Mouse (Mus musculus): ENCODE results near the gene Kri1.
"Not testable (repeated sequence)": the region's sequence is repeated elsewhere in the genome, so short reads cannot be mapped to it uniquely, and the experiment has no call there.

Kri1 gene

DNA sequence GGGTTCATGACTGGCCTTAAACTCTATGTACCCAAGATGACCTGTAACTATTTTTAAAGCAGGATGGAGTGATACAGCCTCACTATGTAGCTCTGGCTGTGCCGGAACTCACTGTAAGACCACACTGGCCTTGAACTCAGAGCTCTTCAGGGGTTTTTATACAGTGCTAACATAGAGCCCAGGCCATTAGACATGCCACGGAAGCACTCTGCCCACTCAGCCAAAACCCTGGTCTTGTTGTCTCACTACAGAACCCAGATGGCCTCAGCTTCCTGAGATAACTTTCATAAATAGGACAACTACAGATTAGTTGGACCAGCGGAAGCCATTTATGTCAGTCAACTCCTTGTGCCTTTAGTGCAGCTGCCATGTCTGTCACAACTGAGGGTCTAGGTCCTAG is 13.4 kb downstream of the Kri1 start:
- no peak for DNase-seq (ENCODE audit: low read depth)

DNA sequence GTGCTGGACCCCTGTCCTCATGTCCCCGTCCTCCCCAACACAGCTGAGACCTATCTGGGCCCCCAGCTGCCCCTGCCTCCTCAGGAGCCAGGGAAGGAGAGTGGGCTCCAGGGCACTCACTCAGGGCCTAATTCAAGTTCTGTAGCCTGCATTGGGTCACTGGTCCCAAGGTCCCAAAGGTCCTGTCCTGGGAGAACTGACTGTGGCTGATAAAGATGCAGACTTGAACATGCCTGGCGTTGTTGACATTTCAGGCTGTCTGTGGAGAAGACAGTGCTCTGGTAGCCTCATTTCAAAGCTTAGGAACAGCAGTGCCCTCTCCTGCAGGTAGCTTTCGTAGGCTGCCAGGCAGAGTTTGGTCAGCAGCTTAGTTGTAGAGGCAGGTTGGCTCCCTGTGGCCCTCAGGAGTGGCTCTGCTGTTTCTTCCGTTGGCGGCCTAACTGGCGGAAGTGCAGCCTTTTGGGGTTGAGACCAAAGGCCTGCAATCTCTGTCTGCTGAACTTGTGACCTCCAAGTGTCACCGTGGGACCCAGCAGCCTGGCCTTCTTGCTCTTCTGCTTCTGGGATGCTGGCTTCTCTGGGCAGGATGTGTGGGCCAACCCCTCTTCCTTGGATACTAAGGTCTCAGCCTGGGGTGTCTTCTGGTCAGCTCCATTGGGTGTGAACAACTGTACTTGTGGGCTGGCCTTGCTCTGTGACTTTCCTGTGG is 14.1 kb downstream of the Kri1 start:
- DNase-seq (ENCODE audit: low read depth) = no peak

DNA sequence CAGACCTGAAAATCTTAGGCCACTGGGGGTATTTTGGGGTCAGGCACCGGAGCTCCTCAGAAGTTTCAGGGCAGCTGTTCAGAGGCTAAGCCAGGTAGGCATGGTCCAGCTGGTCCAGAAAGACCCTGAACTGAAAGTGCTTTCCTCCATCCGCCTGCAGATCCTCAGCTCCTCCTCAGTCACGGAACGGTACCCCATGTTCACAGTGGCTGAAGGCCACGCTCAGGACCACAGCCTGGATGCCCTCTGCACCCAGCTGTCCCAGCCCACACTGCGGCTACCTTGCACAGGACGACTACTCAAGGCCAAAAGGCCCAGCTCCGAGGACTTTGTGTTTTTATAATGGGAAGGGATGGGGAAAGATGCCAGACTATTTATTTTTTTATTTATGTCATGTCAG is 14.7 kb downstream of the Kri1 start:
- no peak for DNase-seq (ENCODE audit: low read depth)

DNA sequence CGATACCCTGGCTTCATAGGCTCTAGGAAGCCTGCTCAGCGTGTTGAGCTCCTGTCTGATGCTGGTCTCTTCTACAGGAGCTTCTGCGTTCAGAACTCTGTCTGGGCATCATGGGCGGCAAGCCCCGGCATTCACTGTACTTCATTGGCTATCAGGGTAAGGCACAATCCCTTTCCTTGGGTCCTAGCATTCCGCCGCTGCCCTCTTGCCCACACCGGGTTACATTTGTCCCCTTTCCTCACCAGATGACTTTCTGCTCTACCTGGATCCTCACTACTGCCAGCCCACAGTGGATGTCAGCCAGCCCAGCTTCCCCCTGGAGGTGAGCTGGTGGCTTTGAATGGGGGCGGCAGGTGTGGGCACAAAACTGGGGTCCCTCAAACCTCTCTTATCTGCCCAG is 15.4 kb downstream of the Kri1 start:
- DNase-seq (ENCODE audit: low read depth) = no peak

DNA sequence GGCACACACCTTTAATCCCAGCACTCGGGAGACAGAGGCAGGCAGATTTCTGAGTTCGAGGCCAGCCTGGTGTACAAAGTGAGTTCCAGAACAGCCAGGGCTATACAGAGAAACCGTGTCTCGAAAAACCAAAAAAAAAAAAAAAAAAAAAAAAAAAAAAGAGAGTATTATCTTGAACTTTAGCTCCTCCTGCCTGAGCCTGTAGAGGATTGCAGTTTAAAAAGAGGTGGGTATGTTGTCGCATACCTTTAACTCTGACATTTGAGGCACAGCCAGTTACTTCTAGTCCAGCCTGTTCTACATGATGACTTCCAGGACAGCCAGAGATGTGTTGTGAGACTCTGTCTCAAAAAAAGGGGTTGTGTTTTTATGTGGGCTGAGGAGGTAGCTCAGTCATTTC is 18.2 kb downstream of the Kri1 start:
- not testable (repeated sequence) for DNase-seq (ENCODE audit: low read depth)

DNA sequence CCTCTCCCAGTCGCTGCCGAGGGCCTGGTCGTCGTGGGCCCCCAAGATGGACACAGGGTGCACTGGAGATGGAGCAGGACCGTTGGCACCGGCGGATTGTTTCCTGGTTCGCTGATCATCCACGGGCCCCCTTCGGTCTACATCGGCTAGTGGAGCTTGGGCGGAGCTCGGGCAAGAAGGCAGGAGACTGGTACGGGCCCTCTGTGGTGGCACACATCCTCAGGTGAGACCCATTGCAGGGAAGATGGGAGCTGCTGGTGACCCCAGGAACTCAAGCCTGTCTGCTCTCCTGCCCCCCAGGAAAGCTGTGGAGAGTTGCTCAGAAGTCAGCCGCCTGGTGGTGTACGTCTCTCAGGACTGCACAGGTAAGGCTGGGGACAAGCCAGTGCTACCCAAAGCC is 19.5 kb downstream of the Kri1 start:
- DNase-seq (ENCODE audit: low read depth) = no peak

DNA sequence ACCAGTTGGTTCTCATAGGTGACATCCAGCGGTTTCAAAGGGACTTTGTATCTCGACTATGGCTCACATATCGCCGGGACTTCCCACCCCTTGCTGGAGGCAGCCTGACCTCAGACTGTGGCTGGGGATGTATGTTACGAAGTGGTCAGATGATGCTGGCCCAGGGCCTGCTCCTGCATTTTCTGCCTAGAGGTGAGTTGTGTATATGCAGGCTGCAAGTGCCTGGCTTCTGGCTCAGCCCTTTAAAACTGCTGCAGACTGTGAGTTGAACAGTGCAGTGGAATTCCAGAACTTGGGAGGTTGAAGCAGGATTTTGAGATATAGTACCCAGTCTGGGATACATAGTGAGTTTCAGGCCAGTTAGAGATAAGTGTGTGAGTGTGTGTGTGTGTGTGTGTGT is 20.9 kb downstream of the Kri1 start:
- peak; percentile 41 for DNase-seq (ENCODE audit: low read depth)

DNA sequence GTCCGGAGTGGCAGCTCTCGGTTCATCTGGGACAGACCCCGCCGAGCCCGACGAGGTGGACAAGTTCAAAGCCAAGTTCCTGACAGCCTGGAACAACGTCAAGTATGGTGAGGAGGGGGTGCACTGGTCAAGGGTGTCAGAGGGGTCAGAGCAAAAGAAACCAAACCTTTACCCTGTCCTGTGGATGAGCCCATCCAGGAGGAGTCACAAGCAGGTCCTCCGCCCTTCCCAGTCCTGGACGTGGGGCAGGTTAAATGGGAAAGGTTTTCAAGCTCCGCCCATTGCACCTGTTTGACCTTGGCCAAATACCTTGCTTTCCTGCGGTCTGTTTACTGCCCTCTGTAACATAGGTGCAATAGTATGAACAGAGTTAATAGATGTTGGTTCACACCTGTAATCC is 22.2 kb downstream of the Kri1 start:
- DNase-seq (ENCODE audit: low read depth) = no peak

DNA sequence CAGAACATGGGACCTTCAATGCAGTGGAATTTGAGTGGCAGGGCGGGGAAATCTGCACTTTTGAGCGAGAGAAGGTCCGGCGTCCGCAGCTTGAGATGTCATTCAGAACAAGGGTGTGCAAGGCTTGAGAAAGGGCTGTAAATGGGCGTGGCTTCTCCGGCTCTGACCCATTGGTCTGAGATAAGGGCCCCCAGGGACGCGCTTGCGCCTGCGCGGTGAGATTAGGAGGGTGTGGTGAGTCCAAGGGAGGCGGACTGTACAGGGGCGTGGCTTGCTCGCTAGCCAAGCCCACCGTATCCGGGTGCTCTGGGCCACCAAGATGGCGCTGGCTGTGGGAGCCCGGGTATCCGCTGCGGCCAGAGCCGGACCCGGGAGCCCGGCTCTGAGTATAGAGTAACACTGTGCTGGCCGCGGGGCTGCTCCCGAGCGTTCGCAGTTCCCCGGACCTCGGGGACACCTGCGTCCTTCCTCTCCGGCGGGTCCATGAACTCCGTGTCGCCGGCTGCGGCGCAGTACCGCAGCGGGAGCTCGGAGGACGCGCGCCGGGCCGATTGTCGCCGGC is 22.7 kb downstream of the Kri1 start, which contains the start of gene Atg4d:
TSS of gene Atg4d (plus strand) at position 294 of the 562 bp plus-strand sequence.
- peak; percentile 99 for DNase-seq (ENCODE audit: low read depth)

DNA sequence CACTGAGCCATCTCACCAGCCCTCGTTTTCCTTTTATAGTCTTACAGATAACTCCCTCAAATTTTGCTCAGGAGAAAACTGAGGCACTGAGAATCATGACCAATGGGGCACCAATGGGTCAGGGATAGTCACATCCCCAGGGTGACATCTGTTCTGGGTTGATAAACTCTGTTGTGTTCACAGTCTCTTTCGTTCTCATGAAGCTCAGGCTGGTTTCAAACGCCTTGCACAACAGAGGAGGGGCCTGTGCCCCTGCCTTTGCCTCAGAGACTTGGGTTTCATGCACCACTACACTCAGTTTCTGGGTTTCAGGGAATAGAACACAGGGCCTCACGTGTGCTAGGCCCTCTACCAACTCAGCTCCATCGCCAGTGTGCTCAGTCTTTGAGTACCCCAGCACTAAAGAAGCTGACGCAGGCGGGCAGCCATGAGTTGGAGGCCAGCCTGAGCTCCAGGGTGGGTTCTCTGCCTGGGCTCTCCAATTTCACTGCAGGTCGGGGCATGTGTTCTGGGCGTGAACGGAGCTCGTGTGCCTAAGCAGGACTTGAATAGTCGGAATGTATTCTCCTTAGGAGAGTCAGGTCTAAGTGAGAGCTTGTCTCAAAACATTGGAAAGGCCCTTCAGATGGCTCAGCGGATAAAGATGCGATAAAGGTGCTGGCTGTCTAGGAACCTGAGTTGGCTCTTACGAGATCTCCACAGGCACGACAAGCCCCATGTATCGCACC is 23.3 kb downstream of the Kri1 start:
- DNase-seq (ENCODE audit: low read depth) = peak; percentile 47

DNA sequence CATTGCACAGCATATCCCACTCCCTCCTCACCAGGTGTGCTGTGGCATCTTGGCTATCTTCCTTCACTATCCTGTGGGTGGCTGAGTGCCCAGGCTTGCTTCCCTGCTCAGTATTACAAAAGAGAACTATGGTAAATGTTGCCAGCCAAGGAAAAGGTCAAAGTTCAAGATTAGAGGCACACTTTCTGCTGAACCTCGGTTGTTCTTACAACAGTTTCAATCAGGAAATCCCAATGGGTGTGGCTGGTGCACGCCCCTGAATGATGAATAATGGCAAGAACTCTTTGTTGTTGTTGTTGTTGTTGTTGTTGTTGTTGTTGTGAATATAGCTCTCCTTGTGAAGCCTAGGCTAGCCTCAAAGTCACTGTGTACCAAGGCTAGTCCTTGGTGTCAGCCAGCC is 25.9 kb downstream of the Kri1 start:
- DNase-seq (ENCODE audit: low read depth) = peak; percentile 18

DNA sequence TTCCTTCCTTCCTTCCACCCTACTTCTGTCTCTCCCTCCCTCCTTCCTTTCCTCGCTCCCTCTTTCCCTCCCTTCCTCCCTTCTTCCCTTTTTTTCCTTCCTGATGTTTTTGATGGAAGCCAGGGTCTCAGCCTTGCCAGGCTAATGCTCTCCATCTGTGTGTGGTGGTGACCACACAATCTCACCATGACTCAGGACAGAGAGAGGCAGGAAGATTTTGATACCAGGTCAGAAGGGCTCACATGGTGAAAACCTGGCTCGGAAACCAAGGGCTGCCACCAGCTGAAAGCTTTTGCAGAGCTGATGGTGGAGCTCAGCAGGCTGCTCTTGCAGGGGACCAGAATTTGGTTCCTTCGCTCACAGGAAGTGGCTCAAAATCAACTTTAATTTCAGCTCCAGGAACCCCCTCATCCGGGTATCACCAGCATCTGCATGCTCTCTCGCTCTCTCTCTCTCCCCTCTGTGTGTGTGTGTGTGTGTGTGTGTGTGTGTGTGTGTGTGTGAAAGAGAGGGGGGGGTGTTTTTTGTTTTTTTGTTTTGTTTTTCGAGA is 27.2 kb downstream of the Kri1 start:
- DNase-seq (ENCODE audit: low read depth) = peak; percentile 63

DNA sequence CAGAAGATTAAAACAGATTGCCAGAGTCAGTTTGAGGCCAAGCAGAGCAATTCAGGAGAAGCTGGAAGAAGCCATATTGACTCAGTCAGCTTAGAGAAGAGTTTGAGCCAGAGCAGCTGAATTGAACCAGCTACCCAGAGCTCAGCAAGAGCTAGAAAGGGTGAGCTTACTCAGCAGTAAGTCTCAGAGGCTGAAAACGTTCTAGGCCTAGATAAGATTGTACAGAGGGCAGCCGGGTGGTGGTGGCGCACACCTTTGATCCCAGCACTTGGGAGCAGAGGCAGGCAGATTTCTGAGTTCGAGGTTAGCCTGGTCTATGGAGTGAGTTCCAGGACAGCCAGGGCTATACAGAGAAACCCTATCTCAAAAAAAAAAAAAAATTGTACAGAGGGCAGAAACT is 31.4 kb downstream of the Kri1 start:
- not testable (repeated sequence) for DNase-seq (ENCODE audit: low read depth)

DNA sequence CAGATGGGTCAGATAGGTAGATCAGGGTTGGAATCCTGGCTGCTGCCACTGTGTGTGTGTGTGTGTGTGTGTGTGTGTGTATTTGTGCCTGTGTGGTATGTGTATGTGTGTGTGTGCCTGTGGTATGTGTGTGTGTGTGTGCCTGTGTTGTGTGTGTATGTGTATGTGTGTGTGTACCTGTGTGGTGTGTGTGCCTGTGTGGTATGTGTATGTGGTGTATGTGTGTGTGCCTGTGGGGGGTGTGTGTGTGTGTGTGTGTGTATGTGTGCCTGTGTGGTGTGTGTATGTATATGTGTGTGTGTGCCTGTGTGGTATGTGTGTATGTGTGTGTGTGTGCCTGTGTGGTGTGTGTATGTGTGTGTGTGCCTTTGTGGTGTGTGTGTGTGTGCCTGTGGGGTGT is 33.1 kb downstream of the Kri1 start:
- DNase-seq (ENCODE audit: low read depth) = no peak

DNA sequence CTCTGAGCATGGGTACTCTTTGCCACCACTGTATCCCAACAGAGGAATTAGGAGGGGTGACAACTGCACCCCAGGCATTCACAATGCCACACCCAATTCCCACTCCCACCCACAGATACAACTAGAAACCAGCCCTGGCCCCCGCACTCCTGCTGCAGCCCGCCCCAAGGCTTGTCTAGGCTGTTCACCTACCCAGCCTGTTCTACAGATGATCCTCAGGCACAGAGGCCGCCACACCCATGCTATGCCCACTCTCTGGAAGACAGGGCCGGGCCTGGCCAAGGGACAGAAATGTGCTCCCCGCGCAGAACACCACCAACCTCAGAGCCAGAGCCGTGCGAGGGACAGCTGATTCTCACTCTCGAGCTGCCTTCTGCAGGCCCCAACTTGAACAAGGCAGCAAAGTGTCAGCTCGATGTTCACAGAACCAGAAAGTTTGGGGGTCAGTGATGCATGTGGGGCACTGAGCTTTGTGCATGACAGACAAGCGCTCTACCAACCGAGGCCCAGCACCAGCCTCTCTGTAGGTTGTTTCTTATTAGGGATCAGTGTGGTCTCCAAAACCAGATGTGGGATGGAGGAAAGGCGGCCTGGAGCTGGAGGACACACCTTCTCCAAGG is 36.5 kb downstream of the Kri1 start:
- no peak for DNase-seq (ENCODE audit: low read depth)

DNA sequence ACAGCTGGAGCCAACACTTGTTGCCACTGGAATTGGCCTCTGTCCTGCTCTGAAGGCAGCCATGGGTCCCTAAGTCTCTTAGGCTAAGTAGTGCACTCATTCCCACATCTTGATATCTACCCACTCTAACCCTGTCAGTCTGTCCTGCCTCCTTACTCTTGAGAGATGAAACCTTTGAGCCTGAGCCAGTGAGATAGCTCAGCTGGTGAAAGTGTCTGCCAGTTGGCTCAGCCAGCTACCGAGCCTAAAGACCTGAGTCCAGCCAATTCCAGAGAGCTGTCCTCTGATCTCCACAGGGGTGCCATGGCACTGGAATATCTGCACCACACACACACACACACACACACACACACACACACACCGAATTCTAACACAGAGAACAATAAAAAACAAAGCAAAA is 37.3 kb downstream of the Kri1 start:
- no peak for DNase-seq (ENCODE audit: low read depth)

DNA sequence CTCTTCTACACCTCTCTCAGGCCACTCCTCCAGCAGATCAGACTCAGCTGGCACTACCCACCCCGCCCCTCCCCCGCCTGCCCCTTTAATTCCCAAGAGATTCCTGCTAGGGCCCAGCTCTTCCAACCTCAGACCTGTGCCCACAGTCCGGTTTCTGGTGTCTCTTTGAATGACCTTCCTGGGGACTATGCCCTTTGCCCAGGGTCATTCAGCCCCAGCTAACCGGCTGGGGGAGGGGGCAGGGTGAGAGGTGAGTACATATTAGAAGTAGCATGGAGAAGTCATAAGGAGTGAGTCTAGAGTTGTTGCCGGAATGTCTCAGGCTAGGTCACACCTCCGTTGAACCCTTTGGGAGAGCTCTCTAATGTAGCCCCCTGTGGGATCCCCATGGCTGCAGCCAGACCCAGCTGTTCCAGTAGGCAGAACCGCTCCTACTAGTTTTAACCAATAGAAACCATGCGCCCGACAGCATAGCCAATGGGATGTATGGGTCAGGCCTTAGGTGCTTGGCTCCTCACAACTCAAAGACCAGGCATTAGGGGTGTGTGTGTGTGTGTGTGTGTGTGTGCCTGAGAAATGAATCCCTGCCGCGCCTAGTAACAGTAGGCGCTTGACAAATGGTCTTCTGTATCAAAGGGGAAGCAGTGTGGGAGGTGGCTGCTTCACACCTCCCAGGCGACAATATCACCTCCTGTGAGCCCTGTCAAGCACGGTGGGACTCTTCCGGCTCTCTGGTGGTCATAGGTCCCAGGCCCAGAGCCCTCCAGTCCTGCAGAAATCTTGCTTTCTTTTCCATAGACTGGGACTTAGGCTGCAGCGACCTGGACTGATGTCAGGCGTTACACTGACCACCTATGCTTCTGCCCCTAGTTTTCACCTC is 37.9 kb downstream of the Kri1 start:
- no peak for DNase-seq (ENCODE audit: low read depth)

DNA sequence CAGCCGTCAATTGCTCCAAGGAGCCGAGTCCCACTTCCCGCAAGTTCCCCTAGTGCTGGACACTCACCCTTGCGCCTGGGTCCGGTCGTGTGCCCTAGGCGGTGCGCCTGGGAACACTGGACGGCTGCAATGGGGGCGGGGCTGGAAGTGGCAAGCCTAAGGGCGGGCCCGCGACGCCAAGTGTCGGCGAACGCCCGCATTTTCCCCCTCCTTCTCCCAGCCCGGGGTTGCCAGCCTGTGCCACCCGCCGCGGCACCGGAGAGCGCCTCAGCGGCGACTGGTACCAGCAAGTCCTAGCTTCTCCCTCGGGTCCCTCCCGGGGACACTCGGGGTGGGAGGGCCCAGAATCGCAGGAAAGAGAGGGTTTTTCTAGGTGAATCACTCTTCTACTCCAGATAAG is 39.4 kb downstream of the Kri1 start, which contains the start of gene S1pr5:
TSS of gene S1pr5 (minus strand) at position 118 of the 400 bp plus-strand sequence.
- no peak for DNase-seq (ENCODE audit: low read depth)

DNA sequence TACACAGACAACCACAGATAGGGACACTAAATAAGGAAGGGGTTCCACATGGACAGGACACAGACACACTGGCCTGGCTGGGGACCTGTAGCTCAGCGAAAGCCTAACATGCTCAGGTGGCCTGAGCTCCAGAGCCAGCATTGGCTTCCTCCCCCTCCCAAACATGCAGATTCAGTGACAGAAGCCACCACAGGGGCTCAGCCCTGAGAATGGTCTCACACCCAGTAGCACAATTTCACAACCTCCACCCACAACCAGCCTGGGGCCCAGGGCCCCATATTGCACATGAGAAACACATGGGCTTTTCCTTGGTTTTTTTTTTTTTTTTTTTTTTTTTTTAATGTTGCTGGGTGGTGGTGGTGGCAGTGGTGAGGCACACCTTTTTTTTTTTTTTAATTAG is 41.4 kb downstream of the Kri1 start:
- DNase-seq (ENCODE audit: low read depth) = no peak

DNA sequence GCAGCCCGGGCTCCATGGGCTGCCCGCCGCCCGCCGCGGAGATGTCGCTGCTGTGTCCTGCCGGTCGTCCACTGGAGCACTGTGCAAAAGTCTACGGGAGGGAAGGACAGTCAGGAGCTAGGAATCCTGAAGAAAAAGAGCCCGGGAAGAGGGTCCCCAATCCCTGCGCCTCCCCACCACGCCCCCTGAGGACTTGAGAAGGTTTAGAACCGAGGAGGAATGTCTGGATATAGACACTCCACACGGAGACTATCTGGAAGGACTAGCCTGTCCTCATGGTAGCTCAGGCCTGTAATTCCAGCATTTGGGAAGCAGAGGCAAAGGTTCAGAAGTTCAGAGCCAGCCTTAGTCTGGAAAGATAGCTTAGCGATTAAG is 42.7 kb downstream of the Kri1 start:
- no peak for DNase-seq (ENCODE audit: low read depth)

DNA sequence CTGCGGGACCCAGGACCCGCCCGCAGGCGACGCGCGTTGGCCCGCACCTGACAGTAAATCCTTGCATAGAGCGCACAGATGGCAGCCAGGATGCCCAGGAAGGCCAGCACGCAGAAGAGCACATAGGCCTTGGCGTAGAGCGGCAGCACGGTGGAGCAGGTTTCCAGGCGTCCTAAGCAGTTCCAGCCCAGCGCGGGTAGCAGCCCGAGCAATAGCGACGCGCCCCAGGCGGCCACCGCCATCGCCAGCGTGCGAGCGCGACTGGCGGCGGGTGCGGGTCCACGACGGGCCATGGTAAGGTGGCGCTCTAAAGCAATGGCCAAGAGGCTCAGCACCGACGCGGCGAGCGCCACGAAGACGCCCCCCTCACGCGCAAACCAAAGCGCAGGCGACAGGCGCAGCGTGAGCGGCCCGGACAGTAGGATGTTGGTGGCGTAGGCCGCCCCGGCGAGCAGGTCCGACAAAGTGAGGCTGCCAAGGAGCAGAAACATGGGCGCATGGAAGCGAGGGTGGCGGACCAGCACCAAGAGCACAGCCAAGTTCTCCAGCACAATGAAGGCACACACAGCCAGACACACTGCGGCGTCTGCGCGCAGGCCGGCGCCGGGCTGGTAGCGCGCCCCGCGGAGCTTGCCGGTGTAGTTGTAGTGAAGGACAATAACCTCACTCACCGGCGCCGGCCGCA is 43.2 kb downstream of the Kri1 start:
- no peak for DNase-seq (ENCODE audit: low read depth)
